Mouse (Mus musculus) hindbrain, embryonic 16.5 days (tissue): ENCODE measurements around the gene Esyt3. TPM values are rescaled to one million over a fixed set of nuclear protein-coding genes. Genes with fewer than 3 reads are reported as not detected.

Experiments
- ATAC-seq: fragments of 200-750 bp; cut with Nextera tagmentation; 2 replicates; pipeline ENCODE4 v1.8.0; 2017; ENCODE audit warnings: moderate TSS enrichment, moderate library complexity
- H3K27ac ChIP-seq: fragments of 300-500 bp; sonication (generic); 2 replicates; pipeline ENCODE4 v1.5.1; 2014; ENCODE audit warnings: low read depth, mild to moderate bottlenecking, control low read depth, low read length, moderate library complexity
- H3K27me3 ChIP-seq: fragments of 300-500 bp; sonication (generic); replicated peaks from 2 replicates; pipeline ENCODE4 v1.6.1; 2014; ENCODE audit warnings: low read length; ENCODE audit not compliant: control insufficient read depth, insufficient read depth
- H3K36me3 ChIP-seq: fragments of 300-500 bp; sonication (generic); 2 replicates; pipeline ENCODE4 v1.6.1; 2014; ENCODE audit warnings: mild to moderate bottlenecking, low read length, moderate library complexity, mixed read lengths; ENCODE audit not compliant: control insufficient read depth, insufficient read depth
- H3K4me1 ChIP-seq: fragments of 300-500 bp; sonication (generic); 2 replicates; pipeline ENCODE4 v1.6.1; 2014; ENCODE audit warnings: low read depth, low read length; ENCODE audit not compliant: control insufficient read depth, insufficient read depth
- H3K4me2 ChIP-seq: fragments of 300-500 bp; sonication (generic); 2 replicates; pipeline ENCODE4 v1.6.1; 2014; ENCODE audit warnings: mild to moderate bottlenecking, low read length, control low read depth, moderate library complexity
- H3K4me3 ChIP-seq: fragments of 300-500 bp; sonication (generic); 2 replicates; pipeline ENCODE4 v1.5.1; 2014; ENCODE audit warnings: mild to moderate bottlenecking, low read length, control low read depth, moderate library complexity
- H3K9ac ChIP-seq: fragments of 300-500 bp; sonication (generic); 2 replicates; pipeline ENCODE4 v1.6.1; 2014; ENCODE audit warnings: low read depth, mild to moderate bottlenecking, control low read depth, low read length, moderate library complexity
- H3K9me3 ChIP-seq: fragments of 300-500 bp; sonication (generic); 2 replicates; pipeline ENCODE4 v1.6.1; 2014; ENCODE audit warnings: mild to moderate bottlenecking, low read length, moderate library complexity; ENCODE audit not compliant: control insufficient read depth
- WGBS: fragments of 180-500 bp; shearing (Covaris S2); extraction: QIAGEN DNeasy Blood & Tissue Kit; methylation state at CpG from one replicate; pipeline ENCODE4 v1.1.7; 2014; 5-methylcytosine and 5-hydroxymethylcytosine counted together
- polyA plus RNA-seq: library from polyadenylated mRNA; unstranded; fragments of >200 nt; fragmentation: Nextera tagmentation; extraction: Ambion mirVana; gene quantifications from 2 replicates; pipeline ENCODE4 v1.2.1, GENCODE M21; 2015

The Esyt3 gene
- polyA plus RNA-seq, 1 experiment from 2014 or later: 0.93 TPM

GRCm38 (mm10) chr9:99363076-99363475 lies 4.7 kb upstream of the Esyt3 start:
- Histone ChIP-seq H3K9me3 (no peaks in the 10 kb centered on the region), H3K27ac (no peak overlapping the region), H3K27me3 (peaks cover 10% of the 10 kb centered on the region), H3K36me3 (no peaks in the 10 kb centered on the region), H3K4me3 (no peak overlapping the region), H3K9ac (no peak overlapping the region), H3K4me2 (no peak overlapping the region), H3K4me1 (peaks cover 5% of the 10 kb centered on the region)
- ATAC-seq: no peak
- 67% methylated on average over 8 of the region's 8 CpGs for WGBS

- Histone ChIP-seq H3K9ac (no peak overlapping the region), H3K27ac (no peak overlapping the region), H3K4me1 (peaks cover 14% of the 10 kb centered on the region), H3K4me2 (no peak overlapping the region), H3K4me3 (no peak overlapping the region), H3K27me3 (peaks cover 19% of the 10 kb centered on the region), H3K9me3 (no peaks in the 10 kb centered on the region), H3K36me3 (no peaks in the 10 kb centered on the region)
- ATAC-seq: no peak
- WGBS: 93% methylated on average over 9 of the region's 9 CpGs
These were observed 3.6 kb upstream of the Esyt3 start for GRCm38 (mm10) chr9:99361946-99362345.

- ATAC-seq: no peak
- peaks cover 29% of the 10 kb centered on the region for H3K27me3 ChIP-seq
- WGBS: 92% methylated on average over 15 of the region's 15 CpGs
These were observed 655 bp upstream of the Esyt3 start for GRCm38 (mm10) chr9:99359012-99359411.

DNA sequence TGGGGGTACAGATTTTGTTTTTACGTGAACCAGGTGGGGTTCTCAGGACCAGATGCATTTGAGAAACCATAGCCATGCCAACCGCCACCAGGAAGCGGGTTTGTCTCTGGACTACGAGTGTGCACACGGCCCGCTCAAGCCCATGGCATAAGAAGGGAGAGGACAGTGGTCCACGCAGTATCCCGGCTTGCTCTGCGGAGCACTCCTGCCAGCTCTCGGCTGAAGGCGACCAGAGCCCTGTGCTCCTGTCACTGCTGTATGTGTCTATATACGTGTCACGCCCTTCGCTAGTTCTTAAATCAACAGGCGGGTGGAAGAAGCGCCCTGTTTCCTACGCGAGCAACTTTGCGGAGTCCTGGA lies 816 bp downstream of the Esyt3 start:
- H3K9me3 ChIP-seq: no peaks in the 10 kb centered on the region
- peak; percentile 55; the same call in 1 of the 2 replicates for ATAC-seq
- peaks cover 29% of the 10 kb centered on the region for H3K27me3 ChIP-seq
- no peaks in the 10 kb centered on the region for H3K36me3 ChIP-seq
- peaks cover 14% of the 10 kb centered on the region for H3K4me1 ChIP-seq
- 6% methylated on average over 17 of the region's 19 CpGs for WGBS
- H3K9ac ChIP-seq: peak overlapping the region; percentile 67
- H3K4me3 ChIP-seq: peak overlapping the region; percentile 54
- H3K4me2 ChIP-seq: peak overlapping the region; percentile 98
- no peak overlapping the region for H3K27ac ChIP-seq

More at GRCm38 (mm10) chr9:99359012-99359411, 655 bp upstream of the Esyt3 start:
- Histone ChIP-seq H3K9me3 (no peaks in the 10 kb centered on the region), H3K4me2 (no peak overlapping the region), H3K27ac (no peak overlapping the region), H3K9ac (no peak overlapping the region), H3K36me3 (no peaks in the 10 kb centered on the region), H3K4me3 (no peak overlapping the region), H3K4me1 (peaks cover 14% of the 10 kb centered on the region)

DNA sequence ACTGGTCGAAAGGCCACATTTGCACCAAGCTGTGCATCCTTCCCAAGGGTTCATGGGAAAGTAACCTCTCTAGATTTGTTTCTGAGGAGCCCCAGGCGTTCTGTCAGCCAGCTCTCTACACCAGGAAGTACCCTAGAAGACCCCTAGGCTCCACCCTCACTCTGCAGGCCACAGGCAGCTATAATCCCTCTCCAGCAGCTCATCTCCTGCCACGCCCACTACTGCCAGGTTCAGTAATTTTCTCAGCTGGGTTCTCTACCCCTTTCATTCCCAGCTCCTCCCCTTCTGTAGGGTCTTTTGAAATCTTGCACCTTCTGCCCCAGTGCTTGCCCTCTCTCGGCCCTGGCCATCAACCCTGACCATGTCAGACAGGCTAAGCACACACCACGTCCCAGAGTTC lies 2.4 kb downstream of the Esyt3 start:
- H3K27me3 ChIP-seq: peaks cover 29% of the 10 kb centered on the region
- H3K4me1 ChIP-seq: peaks cover 14% of the 10 kb centered on the region
- ATAC-seq: no peak
- WGBS: 39% methylated on average over 5 of the region's 5 CpGs
- H3K4me2 ChIP-seq: no peak overlapping the region
- H3K9me3 ChIP-seq: no peaks in the 10 kb centered on the region
- no peak overlapping the region for H3K9ac ChIP-seq
- H3K4me3 ChIP-seq: no peak overlapping the region
- no peak overlapping the region for H3K27ac ChIP-seq
- H3K36me3 ChIP-seq: no peaks in the 10 kb centered on the region

- WGBS: 51% methylated on average over 5 of the region's 5 CpGs
- ATAC-seq: no peak
- no peaks in the 10 kb centered on the region for H3K36me3 ChIP-seq
- no peak overlapping the region for H3K9ac ChIP-seq
- peaks cover 29% of the 10 kb centered on the region for H3K27me3 ChIP-seq
- no peak overlapping the region for H3K4me3 ChIP-seq
- H3K4me2 ChIP-seq: no peak overlapping the region
- H3K4me1 ChIP-seq: peaks cover 14% of the 10 kb centered on the region
- no peaks in the 10 kb centered on the region for H3K9me3 ChIP-seq
- no peak overlapping the region for H3K27ac ChIP-seq
These were observed 3.6 kb downstream of the Esyt3 start for GRCm38 (mm10) chr9:99354796-99355195.

DNA sequence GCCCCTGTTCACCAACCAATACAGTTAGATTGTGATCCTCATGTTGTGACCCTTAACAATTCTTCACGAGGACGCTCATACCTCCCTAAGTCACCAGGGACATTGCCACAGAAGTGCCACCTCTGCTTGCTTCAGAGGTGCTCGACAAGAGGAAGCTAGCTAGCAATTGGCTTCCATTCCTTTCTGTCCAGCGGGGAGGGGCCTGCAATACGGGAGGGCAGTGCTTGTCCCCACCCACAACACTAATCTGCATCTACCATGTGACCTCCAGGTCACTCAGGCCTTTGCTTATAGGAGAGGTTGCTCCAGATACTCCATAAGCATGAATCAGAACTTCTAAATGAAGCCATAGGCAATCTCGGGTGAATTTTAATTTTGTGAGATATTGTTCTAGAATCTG lies 5.0 kb downstream of the Esyt3 start:
- WGBS: 69% methylated on average over 6 of the region's 6 CpGs
- no peak overlapping the region for H3K9ac ChIP-seq
- H3K27me3 ChIP-seq: peaks cover 22% of the 10 kb centered on the region

DNA sequence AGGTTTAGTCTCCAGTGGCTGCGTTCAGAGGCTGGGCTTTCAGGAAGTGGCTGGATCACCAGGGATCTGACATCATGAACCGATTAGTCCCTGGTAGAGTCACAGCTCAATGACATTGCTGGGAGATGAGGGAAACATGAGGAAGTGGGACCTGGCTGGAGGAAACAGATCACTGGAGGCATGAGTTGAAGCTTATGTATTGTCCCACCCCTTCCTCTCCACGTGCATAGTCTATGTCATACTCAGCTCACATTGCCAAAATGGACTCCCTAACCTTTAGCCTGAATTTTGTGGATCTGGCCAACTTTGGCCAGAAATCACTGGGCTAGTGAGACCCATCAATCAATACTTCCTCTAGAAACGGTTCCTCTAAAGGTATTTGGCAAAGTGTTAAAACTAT lies 5.4 kb downstream of the Esyt3 start:
- Histone ChIP-seq H3K36me3 (no peaks in the 10 kb centered on the region), H3K27ac (no peak overlapping the region), H3K9ac (no peak overlapping the region), H3K4me1 (peaks cover 8% of the 10 kb centered on the region), H3K4me2 (no peak overlapping the region), H3K4me3 (no peak overlapping the region), H3K27me3 (peaks cover 19% of the 10 kb centered on the region), H3K9me3 (no peaks in the 10 kb centered on the region)
- no peak for ATAC-seq
- 71% methylated on average over 4 of the region's 4 CpGs for whole genome bisulfite sequencing

More for the DNA sequence above, 5.0 kb downstream of the Esyt3 start:
- Histone ChIP-seq H3K4me1 (peaks cover 13% of the 10 kb centered on the region), H3K36me3 (no peaks in the 10 kb centered on the region), H3K4me2 (no peak overlapping the region), H3K9me3 (no peaks in the 10 kb centered on the region), H3K4me3 (no peak overlapping the region), H3K27ac (no peak overlapping the region)
- ATAC-seq: no peak

DNA sequence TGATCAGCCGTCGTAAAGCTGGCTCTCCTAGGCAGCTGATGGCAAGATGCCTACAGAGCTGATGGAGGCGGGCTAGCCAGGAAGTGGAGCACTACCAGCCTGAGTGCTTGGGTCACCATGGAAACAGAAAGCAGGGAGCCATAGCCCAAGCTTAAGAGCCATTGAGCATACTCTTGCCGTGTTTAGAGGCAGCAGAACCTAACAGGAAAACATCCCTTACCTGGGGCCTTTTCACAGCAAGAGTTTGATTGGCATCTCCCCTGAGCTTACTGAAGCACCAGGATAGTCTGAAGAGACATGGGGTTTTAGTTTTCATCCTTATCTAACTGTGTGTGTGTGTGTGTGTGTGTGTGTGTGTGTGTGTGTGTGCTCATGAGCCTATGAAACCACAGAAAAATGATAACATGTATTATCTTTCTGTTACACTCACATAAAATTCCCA lies 13.0 kb downstream of the Esyt3 start:
- Histone ChIP-seq H3K9ac (no peak overlapping the region), H3K27me3 (no peaks in the 10 kb centered on the region), H3K4me1 (peaks cover 5% of the 10 kb centered on the region), H3K36me3 (no peaks in the 10 kb centered on the region), H3K9me3 (no peaks in the 10 kb centered on the region), H3K4me3 (no peak overlapping the region), H3K27ac (0 out of 2 replicates have a peak overlapping the region, but pooled peaks have one; percentile 32), H3K4me2 (no peak overlapping the region)
- WGBS: 26% methylated on average over 4 of the region's 4 CpGs
- ATAC-seq: peak; percentile 92

- H3K9me3 ChIP-seq: no peaks in the 10 kb centered on the region
- WGBS: 85% methylated on average over 3 of the region's 3 CpGs
- ATAC-seq: no peak
These were observed 16.8 kb downstream of the Esyt3 start for GRCm38 (mm10) chr9:99341600-99341999.

More at GRCm38 (mm10) chr9:99341600-99341999, 16.8 kb downstream of the Esyt3 start:
- H3K4me3 ChIP-seq: no peak overlapping the region
- no peak overlapping the region for H3K4me2 ChIP-seq
- no peak overlapping the region for H3K27ac ChIP-seq
- H3K36me3 ChIP-seq: no peaks in the 10 kb centered on the region
- H3K9ac ChIP-seq: no peak overlapping the region
- H3K27me3 ChIP-seq: no peaks in the 10 kb centered on the region
- peaks cover 5% of the 10 kb centered on the region for H3K4me1 ChIP-seq
